Comparison of ENCODE assay signal across 9 mouse cellular contexts in genomic region chr8:91715387-91716085, GRCm38 (mm10).
DNase-seq lines count a peak whose midpoint lies in the region; ATAC-seq and TF ChIP-seq lines count a peak whose summit lies in the region.
"Had no signal": no experiment of that assay in that cellular context is flagged by ENCODE, and none has a peak within 500 bp of the region (broad histone marks: within the 10 kb centered on the region; RNA-seq: fewer than 3 reads in every experiment).

No protein-coding gene starts in this region.

- no peaks in the 10 kb centered on the region for H3K4me1 ChIP-seq in forebrain, postnatal 0 days (ENCODE audit: insufficient read depth)
- H3K4me1 ChIP-seq in forebrain, embryonic 13.5 days = peaks cover 34% of the 10 kb centered on the region
- peaks cover 32% of the 10 kb centered on the region for H3K4me1 ChIP-seq in neural tube, embryonic 12.5 days
- H3K4me1 ChIP-seq in neural tube, embryonic 15.5 days = peaks cover 31% of the 10 kb centered on the region
- peaks cover 52% of the 10 kb centered on the region for H3K4me1 ChIP-seq in hindbrain, embryonic 13.5 days (replicated peaks)

- 0 out of 2 replicates have a peak, but pooled peaks cover 12% of the 10 kb centered on the region for H3K27me3 ChIP-seq in forebrain, postnatal 0 days (ENCODE audit: insufficient read depth, low read length)
- H3K27me3 ChIP-seq in forebrain, embryonic 13.5 days = peaks cover 60% of the 10 kb centered on the region
- H3K27me3 ChIP-seq in neural tube, embryonic 12.5 days (replicated peaks) = 0 out of 2 replicates have a peak, but pooled peaks cover 6% of the 10 kb centered on the region
- H3K27me3 ChIP-seq in neural tube, embryonic 15.5 days (replicated peaks) = peaks cover 28% of the 10 kb centered on the region
- peaks cover 17% of the 10 kb centered on the region for H3K27me3 ChIP-seq in hindbrain, embryonic 13.5 days

- WGBS in forebrain, postnatal 0 days = 37% methylated on average over 8 of the region's 8 CpGs
- 35% methylated on average over 8 of the region's 8 CpGs for WGBS in forebrain, embryonic 13.5 days
- 47% methylated on average over 8 of the region's 8 CpGs for WGBS in neural tube, embryonic 12.5 days
- WGBS in neural tube, embryonic 15.5 days = 44% methylated on average over 8 of the region's 8 CpGs
- WGBS in hindbrain, embryonic 13.5 days = 40% methylated on average over 8 of the region's 8 CpGs

- H3K4me2 ChIP-seq in forebrain, postnatal 0 days (ENCODE audit: low read depth) = no peak overlapping the region
- H3K4me2 ChIP-seq in forebrain, embryonic 13.5 days = no peak overlapping the region
- H3K4me2 ChIP-seq in neural tube, embryonic 12.5 days (replicated peaks) = no peak overlapping the region; the same call in 1 of the 2 replicates
- H3K4me2 ChIP-seq in neural tube, embryonic 15.5 days = no peak overlapping the region
- H3K4me2 ChIP-seq in hindbrain, embryonic 13.5 days = peak overlapping the region; percentile 8; the same call in 1 of the 2 replicates

- DNase-seq in forebrain, postnatal 0 days = no peak
- DNase-seq in yolk sac, embryonic 10.5 days (ENCODE audit: low spot score) = peak; percentile 55
- DNase-seq in right cerebral cortex, postnatal 4 days = no peak
- no peak for DNase-seq in ovary, adult 18-20 months (ENCODE audit: low spot score)
- DNase-seq: left cerebral cortex, postnatal 4 days had no signal

- TF ChIP-seq CTCF in forebrain, postnatal 0 days (IDR thresholded peaks at IDR 0.05; ENCODE audit: low read depth) = no peak

- H3K27ac ChIP-seq in forebrain, postnatal 0 days (ENCODE audit: low read depth, low read length) = no peak overlapping the region
- no peak overlapping the region for H3K27ac ChIP-seq in forebrain, embryonic 13.5 days
- H3K27ac ChIP-seq in neural tube, embryonic 12.5 days = no peak overlapping the region
- no peak overlapping the region for H3K27ac ChIP-seq in neural tube, embryonic 15.5 days (replicated peaks)
- peak overlapping the region; percentile 30 for H3K27ac ChIP-seq in hindbrain, embryonic 13.5 days

- H3K36me3 ChIP-seq in forebrain, postnatal 0 days (ENCODE audit: insufficient read depth) = no peaks in the 10 kb centered on the region
- no peaks in the 10 kb centered on the region for H3K36me3 ChIP-seq in forebrain, embryonic 13.5 days (ENCODE audit: poor library complexity, severe bottlenecking)
- H3K36me3 ChIP-seq in neural tube, embryonic 12.5 days = no peaks in the 10 kb centered on the region
- no peaks in the 10 kb centered on the region for H3K36me3 ChIP-seq in neural tube, embryonic 15.5 days
- no peaks in the 10 kb centered on the region for H3K36me3 ChIP-seq in hindbrain, embryonic 13.5 days

- H3K9ac ChIP-seq in forebrain, postnatal 0 days = no peak overlapping the region
- no peak overlapping the region for H3K9ac ChIP-seq in forebrain, embryonic 13.5 days
- H3K9ac ChIP-seq in neural tube, embryonic 12.5 days = no peak overlapping the region
- H3K9ac ChIP-seq in neural tube, embryonic 15.5 days (replicated peaks) = no peak overlapping the region
- no peak overlapping the region for H3K9ac ChIP-seq in hindbrain, embryonic 13.5 days

- no peak overlapping the region for H3K4me3 ChIP-seq in forebrain, postnatal 0 days (ENCODE audit: low read depth, low read length)
- H3K4me3 ChIP-seq in forebrain, embryonic 13.5 days = no peak overlapping the region
- no peak overlapping the region for H3K4me3 ChIP-seq in neural tube, embryonic 12.5 days
- H3K4me3 ChIP-seq in neural tube, embryonic 15.5 days (replicated peaks) = no peak overlapping the region
- no peak overlapping the region for H3K4me3 ChIP-seq in hindbrain, embryonic 13.5 days

- H3K9me3 ChIP-seq in forebrain, postnatal 0 days (ENCODE audit: low read length) = no peaks in the 10 kb centered on the region
- H3K9me3 ChIP-seq in forebrain, embryonic 13.5 days (replicated peaks) = no peaks in the 10 kb centered on the region
- H3K9me3 ChIP-seq in neural tube, embryonic 12.5 days = no peaks in the 10 kb centered on the region
- no peaks in the 10 kb centered on the region for H3K9me3 ChIP-seq in neural tube, embryonic 15.5 days (replicated peaks)
- no peaks in the 10 kb centered on the region for H3K9me3 ChIP-seq in hindbrain, embryonic 13.5 days

- ATAC-seq in forebrain, postnatal 0 days = peak; percentile 38; the same call in 1 of the 2 replicates
- ATAC-seq in forebrain, embryonic 13.5 days = no peak
- ATAC-seq in neural tube, embryonic 12.5 days (ENCODE audit: low FRiP score, low read depth) = 0 out of 2 replicates have a peak, but pooled peaks have one; percentile 33
- ATAC-seq in neural tube, embryonic 15.5 days (ENCODE audit: low FRiP score) = no peak
- 0 out of 2 replicates have a peak, but pooled peaks have one; percentile 57 for ATAC-seq in hindbrain, embryonic 13.5 days (ENCODE audit: low FRiP score)

Comparison
In these comparisons a context has a peak if more than half of its experiments do, and no peak if none do; other contexts are left out.
1. ATAC-seq: peak in forebrain, postnatal 0 days (single experiment), neural tube, embryonic 12.5 days (single experiment) and hindbrain, embryonic 13.5 days (single experiment); none in forebrain, embryonic 13.5 days (single experiment) and neural tube, embryonic 15.5 days (single experiment).